Mouse (Mus musculus): ENCODE results near the gene Lyzl4.

- TF ChIP-seq CTCF (IDR thresholded peaks at IDR 0.05; ENCODE audit: low read depth, low read length) (no peak), POLR2A (IDR thresholded peaks at IDR 0.05; ENCODE audit: extremely low read depth, insufficient read depth, low read length) (no peak)
Observed at GRCm38 (mm10) chr9:121677069-121677468, 35.2 kb upstream of the Lyzl4 start.
